Mouse (Mus musculus) lung, postnatal 36 days (tissue): ENCODE data around the gene Dennd1b.

Experiments
- DNase-seq: peaks from one replicate; pipeline ENCODE4 v3.0.0; 2022; ENCODE audit warnings: mixed read lengths

Gene Dennd1b

GRCm38 (mm10) chr1:139090744-139091143 is 127.5 kb downstream of the Dennd1b start:
- no peak for DNase-seq

- DNase-seq, result no peak
These were observed 128.5 kb downstream of the Dennd1b start for GRCm38 (mm10) chr1:139091701-139092100.

- no peak for DNase-seq
These were observed 128.9 kb downstream of the Dennd1b start for GRCm38 (mm10) chr1:139092144-139092543.

- no peak for DNase-seq
These were observed 129.5 kb downstream of the Dennd1b start for GRCm38 (mm10) chr1:139092722-139093121.

GRCm38 (mm10) chr1:139096369-139096768 is 133.1 kb downstream of the Dennd1b start:
- no peak for DNase-seq

- DNase-seq, result no peak
These were observed 134.9 kb downstream of the Dennd1b start for GRCm38 (mm10) chr1:139098088-139098487.

GRCm38 (mm10) chr1:139101725-139102124 is 138.5 kb downstream of the Dennd1b start:
- no peak for DNase-seq

GRCm38 (mm10) chr1:139108251-139108650 is 145.0 kb downstream of the Dennd1b start:
- DNase-seq, result no peak

GRCm38 (mm10) chr1:139122626-139123025 is 159.4 kb downstream of the Dennd1b start:
- no peak for DNase-seq

GRCm38 (mm10) chr1:139139644-139140043 is 176.4 kb downstream of the Dennd1b start:
- DNase-seq, result no peak

- no peak for DNase-seq
These were observed 182.3 kb downstream of the Dennd1b start for GRCm38 (mm10) chr1:139145516-139145915.

- DNase-seq, result no peak
These were observed 183.1 kb downstream of the Dennd1b start for GRCm38 (mm10) chr1:139146306-139146705.

GRCm38 (mm10) chr1:139153006-139153405 is 189.8 kb downstream of the Dennd1b start:
- no peak for DNase-seq

- DNase-seq, result no peak
These were observed 190.3 kb downstream of the Dennd1b start for GRCm38 (mm10) chr1:139153493-139153892.

- peak; percentile 28 for DNase-seq
These were observed 193.2 kb downstream of the Dennd1b start for GRCm38 (mm10) chr1:139156397-139156796.

GRCm38 (mm10) chr1:139161619-139162018 is 198.4 kb downstream of the Dennd1b start:
- DNase-seq, result no peak

- peak; percentile 64 for DNase-seq
These were observed 199.6 kb downstream of the Dennd1b start for GRCm38 (mm10) chr1:139162814-139163213.

- no peak for DNase-seq
These were observed 211.0 kb downstream of the Dennd1b start for GRCm38 (mm10) chr1:139174058-139174832.

- DNase-seq, result no peak
These were observed 216.5 kb downstream of the Dennd1b start for GRCm38 (mm10) chr1:139179707-139180106.

GRCm38 (mm10) chr1:139180481-139181149 is 217.4 kb downstream of the Dennd1b start:
- DNase-seq, result no peak

GRCm38 (mm10) chr1:139192635-139193034 is 229.4 kb downstream of the Dennd1b start:
- DNase-seq, result no peak

- DNase-seq, result peak; percentile 22
These were observed 230.8 kb downstream of the Dennd1b start for GRCm38 (mm10) chr1:139194011-139194410.

- no peak for DNase-seq
These were observed 231.3 kb downstream of the Dennd1b start for GRCm38 (mm10) chr1:139194428-139195028.

GRCm38 (mm10) chr1:139203026-139203425 is 239.8 kb downstream of the Dennd1b start:
- DNase-seq, result no peak
